Comparison of ENCODE assay signal across 8 mouse cellular contexts in the genomic region with DNA sequence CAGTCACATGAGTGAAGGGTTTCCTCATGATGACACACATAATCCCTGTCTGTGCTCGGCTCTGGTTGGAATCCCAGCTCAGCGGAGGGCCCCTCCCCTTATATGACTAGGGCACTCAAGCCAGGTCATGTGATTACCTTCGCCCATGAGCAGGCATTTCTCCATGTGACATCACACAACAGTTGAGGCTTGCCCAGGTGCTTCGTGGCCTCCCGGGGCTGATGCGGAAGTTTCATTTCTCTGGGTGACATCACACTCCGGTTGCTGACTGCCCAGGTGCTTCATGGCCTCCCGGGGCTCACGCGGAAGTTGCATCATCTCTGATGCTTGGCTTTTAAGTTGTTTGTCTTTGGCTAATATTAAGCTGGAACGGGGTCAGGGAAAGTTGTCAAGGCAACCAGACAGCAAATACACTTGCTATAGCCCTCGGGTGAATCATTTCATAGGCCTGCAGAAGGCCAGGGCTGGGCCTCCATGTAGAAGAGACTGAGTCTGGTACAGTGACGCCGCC. TPM values are rescaled to one million over a fixed set of nuclear protein-coding genes. Genes with fewer than 3 reads are reported as not detected.
DNase-seq lines count a peak whose midpoint lies in the region; ATAC-seq and TF ChIP-seq lines count a peak whose summit lies in the region.
"Had no signal": no experiment of that assay in that cellular context is flagged by ENCODE, and none has a peak within 500 bp of the region (broad histone marks: within the 10 kb centered on the region; RNA-seq: fewer than 3 reads in every experiment).

No protein-coding gene starts in this region.

- H3K36me3 ChIP-seq in forebrain, postnatal 0 days (ENCODE audit: insufficient read depth): no peaks in the 10 kb centered on the region

- no peaks in the 10 kb centered on the region for H3K4me1 ChIP-seq in forebrain, postnatal 0 days (ENCODE audit: insufficient read depth)

- H3K9me3 ChIP-seq in forebrain, postnatal 0 days (ENCODE audit: low read length): no peaks in the 10 kb centered on the region

- H3K27me3 ChIP-seq in forebrain, postnatal 0 days (ENCODE audit: insufficient read depth, low read length): no peaks in the 10 kb centered on the region

- no peak; the same call in 1 of the 2 replicates for ATAC-seq in forebrain, postnatal 0 days

- DNase-seq in 416B (ENCODE audit: low read depth): peak; percentile 65
- peak; percentile 94 for DNase-seq in MN1 (ENCODE audit: low spot score)
- peak; percentile 84 for DNase-seq in kidney, adult 9 months
- peak; percentile 91 for DNase-seq in lung, postnatal 25 days (ENCODE audit: low spot score)
- DNase-seq in forebrain, postnatal 0 days: no peak
- no peak for DNase-seq in layer of hippocampus, adult 8-10 months (ENCODE audit: low spot score in 2 of 2)
- DNase-seq in ovary, adult 18-20 months (ENCODE audit: low spot score): no peak

- H3K27ac ChIP-seq in forebrain, postnatal 0 days (ENCODE audit: low read depth, low read length): no peak overlapping the region

- WGBS in forebrain, postnatal 0 days: 79% methylated on average over 14 of the region's 14 CpGs

- no peak for TF ChIP-seq CTCF in forebrain, postnatal 0 days (IDR thresholded peaks at IDR 0.05; ENCODE audit: low read depth)

- no peak overlapping the region for H3K4me2 ChIP-seq in forebrain, postnatal 0 days (ENCODE audit: low read depth)

- no peak overlapping the region for H3K9ac ChIP-seq in forebrain, postnatal 0 days

- H3K4me3 ChIP-seq in forebrain, postnatal 0 days (ENCODE audit: low read depth, low read length): no peak overlapping the region
- H3K4me3 ChIP-seq: megakaryocyte, embryonic 14.5 days had no signal

RNA-seq across cellular contexts. Expression of gene Nenf, which starts 40.4 kb away (rescaled TPM):
- 170 and 329 TPM in 2 replicates for total RNA-seq in forebrain, postnatal 0 days (2014; rRNA removed)
- polyA plus RNA-seq in forebrain, postnatal 0 days (2015; fragmentation: Nextera tagmentation; extraction: Ambion mirVana): 189 and 236 TPM in 2 replicates
- 10 to 100 TPM; 57.8 to 80.1 (median 66.1) TPM for total RNA-seq in layer of hippocampus, adult 8-10 months (2022)

RNA-seq across cellular contexts. Expression of gene Tmem206, which starts 48.1 kb away (rescaled TPM):
- total RNA-seq in forebrain, postnatal 0 days (2014; rRNA removed): 20.2 and 28.3 TPM in 2 replicates
- polyA plus RNA-seq in forebrain, postnatal 0 days (2015; fragmentation: Nextera tagmentation; extraction: Ambion mirVana): 26.1 and 30.8 TPM in 2 replicates
- total RNA-seq in layer of hippocampus, adult 8-10 months (2022): 10 to 100 TPM in 3 of 4 experiments, 1 to 10 TPM in 1; 9.0 to 15.2 (median 11.7) TPM

RNA-seq across cellular contexts. Expression of gene Atf3, which starts 59.8 kb away (rescaled TPM):
- 0.62 and 1.5 TPM in 2 replicates for total RNA-seq in forebrain, postnatal 0 days (2014; rRNA removed)
- 1.1 and 1.4 TPM in 2 replicates for polyA plus RNA-seq in forebrain, postnatal 0 days (2015; fragmentation: Nextera tagmentation; extraction: Ambion mirVana)
- total RNA-seq in layer of hippocampus, adult 8-10 months (2022): 1 to 10 TPM in 3 of 4 experiments, under 1 TPM in 1; 0.80 to 7.7 (median 3.5) TPM

Comparison
In these comparisons a context has a peak if more than half of its experiments do, and no peak if none do; other contexts are left out.
1. DNase-seq: peak in 416B (single experiment), MN1 (single experiment), kidney, adult 9 months (single experiment) and lung, postnatal 25 days (single experiment); none in forebrain, postnatal 0 days (single experiment), layer of hippocampus, adult 8-10 months (0 of 2) and ovary, adult 18-20 months (single experiment).